Mouse (Mus musculus) bone marrow macrophage, adult 2 months (primary cell): ENCODE measurements around the gene Fbxo9.

Experiments
- CTCF ChIP-seq: IDR thresholded peaks from 2 replicates; pipeline ENCODE4 v1.5.1; 2012; ENCODE audit warnings: low read depth, mild to moderate bottlenecking, low read length, moderate library complexity
- POLR2A ChIP-seq: IDR thresholded peaks from 2 replicates; pipeline ENCODE4 v1.6.1; 2012; ENCODE audit warnings: mild to moderate bottlenecking, low read depth, low read length, borderline replicate concordance

- no peak; the same call in 1 of the 2 replicates for TF ChIP-seq CTCF
- no peak for TF ChIP-seq POLR2A
Measured at GRCm38 (mm10) chr9:78096376-78096775, 12.5 kb downstream of the Fbxo9 start.
